Mouse (Mus musculus): Measurements from ENCODE around the gene G0s2. TPM values are rescaled to one million over a fixed set of nuclear protein-coding genes. Genes with fewer than 3 reads are reported as not detected.
"Not testable (repeated sequence)": the region's sequence is repeated elsewhere in the genome, so short reads cannot be mapped to it uniquely, and the experiment has no call there.

Gene G0s2
- polyA plus RNA-seq, 1 experiment from 2014 or later = 38.2 TPM

GRCm38 (mm10) chr1:193287578-193287977 is 14.6 kb upstream of the G0s2 start:
- no peak overlapping the region for H3K4me2 ChIP-seq
- peaks cover 3% of the 10 kb centered on the region; the same call in 1 of the 2 replicates for H3K4me1 ChIP-seq (replicated peaks)
- 75% methylated on average over 2 of the region's 2 CpGs for WGBS

DNA sequence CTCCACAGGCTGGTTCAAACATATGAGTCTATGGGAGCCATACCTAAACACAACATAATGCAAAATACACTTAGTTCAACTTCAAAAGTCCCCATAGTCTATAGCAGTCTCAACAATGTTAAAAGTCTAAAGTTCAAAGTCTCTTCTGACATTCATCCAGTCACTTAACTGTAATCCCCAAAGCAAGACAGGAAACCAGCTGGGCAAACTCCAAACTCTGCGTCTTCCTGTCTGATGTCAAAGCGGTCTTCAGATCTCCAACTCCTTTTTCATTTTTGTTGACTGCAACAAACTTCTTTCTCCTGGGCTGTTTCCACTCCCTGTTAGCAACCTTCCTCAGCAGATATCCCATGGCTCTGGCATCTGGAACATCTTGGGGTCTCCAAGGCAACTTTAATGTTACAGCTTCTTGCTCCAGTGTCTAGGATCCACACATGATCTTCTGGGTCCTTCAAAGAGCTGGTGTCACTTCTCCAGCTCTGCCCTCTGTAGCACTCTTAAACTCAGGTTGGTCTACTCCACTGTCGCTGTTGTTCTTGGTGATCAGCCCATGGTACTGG is 12.8 kb upstream of the G0s2 start:
- H3K36me3 ChIP-seq; H3K27me3 ChIP-seq (replicated peaks); H3K4me2 ChIP-seq; H3K4me1 ChIP-seq (replicated peaks); H3K27ac ChIP-seq (ENCODE audit: poor library complexity, severe bottlenecking); H3K9ac ChIP-seq; H3K9me3 ChIP-seq (replicated peaks); ATAC-seq (ENCODE audit: insufficient number of reproducible peaks, low FRiP score); H3K4me3 ChIP-seq: not testable (repeated sequence)
- 83% methylated on average over 3 of the region's 3 CpGs for WGBS

More at GRCm38 (mm10) chr1:193287578-193287977, 14.6 kb upstream of the G0s2 start:
- Histone ChIP-seq H3K9ac (no peak overlapping the region), H3K4me3 (no peak overlapping the region), H3K9me3 (replicated peaks) (no peaks in the 10 kb centered on the region), H3K27me3 (replicated peaks) (no peaks in the 10 kb centered on the region), H3K27ac (ENCODE audit: poor library complexity, severe bottlenecking) (no peak overlapping the region), H3K36me3 (no peaks in the 10 kb centered on the region)
- no peak for ATAC-seq (ENCODE audit: insufficient number of reproducible peaks, low FRiP score)

GRCm38 (mm10) chr1:193284228-193284779 is 11.3 kb upstream of the G0s2 start:
- Histone ChIP-seq H3K27me3 (replicated peaks) (no peaks in the 10 kb centered on the region), H3K9me3 (replicated peaks) (no peaks in the 10 kb centered on the region), H3K36me3 (no peaks in the 10 kb centered on the region), H3K9ac (no peak overlapping the region), H3K4me2 (no peak overlapping the region), H3K4me3 (no peak overlapping the region), H3K4me1 (replicated peaks) (no peaks in the 10 kb centered on the region), H3K27ac (ENCODE audit: poor library complexity, severe bottlenecking) (no peak overlapping the region)
- WGBS = 77% methylated on average over 7 of the region's 7 CpGs
- no peak for ATAC-seq (ENCODE audit: insufficient number of reproducible peaks, low FRiP score)

DNA sequence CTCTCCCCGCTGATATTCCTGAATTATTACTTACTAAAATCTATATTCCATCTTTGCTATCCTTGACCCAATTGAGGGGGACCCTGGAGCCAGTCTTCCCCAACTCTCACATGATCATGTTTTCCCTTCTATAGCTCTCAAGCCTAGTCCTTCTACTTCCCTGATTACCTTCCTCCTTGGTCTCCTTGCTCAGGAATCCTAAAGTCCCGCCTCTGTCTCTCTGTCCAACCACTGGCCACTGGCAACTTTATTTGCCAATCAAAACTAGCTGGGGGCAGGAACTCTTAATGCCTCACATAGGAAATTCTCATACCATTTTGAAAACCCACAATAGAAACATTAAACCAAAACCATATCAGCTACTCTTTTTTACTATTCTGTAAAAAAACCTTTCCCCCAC is 8.3 kb upstream of the G0s2 start:
- Histone ChIP-seq H3K4me3 (no peak overlapping the region), H3K4me2 (no peak overlapping the region), H3K27me3 (replicated peaks) (no peaks in the 10 kb centered on the region), H3K36me3 (no peaks in the 10 kb centered on the region), H3K9ac (no peak overlapping the region), H3K4me1 (replicated peaks) (peaks cover 8% of the 10 kb centered on the region; the same call in 1 of the 2 replicates), H3K9me3 (replicated peaks) (no peaks in the 10 kb centered on the region), H3K27ac (ENCODE audit: poor library complexity, severe bottlenecking) (no peak overlapping the region)
- no peak for ATAC-seq (ENCODE audit: insufficient number of reproducible peaks, low FRiP score)
- 86% methylated on average over 2 of the region's 2 CpGs for WGBS

DNA sequence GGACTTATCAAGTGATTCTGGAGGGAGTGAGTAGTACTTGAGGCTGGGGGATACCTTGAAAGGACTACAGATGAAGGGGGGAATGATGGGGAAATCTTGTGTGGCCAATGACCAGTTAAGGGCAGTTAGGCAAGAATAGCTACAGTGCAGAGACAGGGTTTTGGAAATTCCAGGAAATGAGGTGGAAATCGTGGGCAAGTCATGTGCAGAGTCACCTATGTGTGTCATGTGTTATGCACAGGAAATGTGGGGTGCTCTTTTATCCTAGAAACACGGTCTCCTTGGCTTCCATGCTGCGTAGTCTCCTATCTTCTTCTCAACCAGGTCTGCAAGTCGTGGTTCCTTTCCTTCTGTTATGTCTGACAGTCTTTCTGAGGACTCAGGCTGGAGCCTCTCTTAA is 6.5 kb upstream of the G0s2 start:
- ATAC-seq (ENCODE audit: insufficient number of reproducible peaks, low FRiP score) = no peak
- Histone ChIP-seq H3K36me3 (no peaks in the 10 kb centered on the region), H3K27me3 (replicated peaks) (no peaks in the 10 kb centered on the region), H3K9me3 (replicated peaks) (no peaks in the 10 kb centered on the region), H3K4me1 (replicated peaks) (peaks cover 8% of the 10 kb centered on the region; the same call in 1 of the 2 replicates), H3K9ac (no peak overlapping the region), H3K4me2 (no peak overlapping the region), H3K27ac (ENCODE audit: poor library complexity, severe bottlenecking) (no peak overlapping the region), H3K4me3 (no peak overlapping the region)
- WGBS = 79% methylated on average over 4 of the region's 4 CpGs

DNA sequence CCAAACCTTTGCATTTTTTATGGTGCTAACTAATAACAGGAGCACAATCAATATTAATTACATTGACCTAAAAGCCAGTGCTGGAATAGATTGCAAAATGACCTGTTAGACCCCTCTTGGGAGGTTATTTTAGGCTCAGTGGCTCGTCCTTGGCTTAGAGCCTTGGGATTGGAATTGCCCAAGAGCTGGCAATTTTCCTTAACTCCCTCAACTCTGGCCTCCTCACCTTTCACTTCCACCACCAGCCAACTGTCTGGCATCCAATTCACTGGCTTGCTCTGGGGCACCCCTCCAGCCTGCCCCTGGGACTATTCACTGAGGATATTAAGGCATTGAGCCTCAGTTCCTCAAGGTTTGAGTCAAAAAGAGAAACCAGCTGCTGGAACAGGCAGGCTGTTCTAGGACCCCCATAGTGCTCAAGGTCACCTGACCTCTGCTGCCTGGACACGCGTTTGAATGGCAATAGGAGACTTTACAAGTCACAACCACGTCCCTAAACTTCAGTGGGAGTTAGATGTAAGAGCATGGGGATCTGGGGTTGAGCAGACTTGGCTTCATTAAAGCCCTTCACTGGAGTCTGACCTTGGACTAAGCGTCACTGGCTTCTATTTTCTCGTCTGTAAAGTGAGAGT is 5.5 kb upstream of the G0s2 start:
- Histone ChIP-seq H3K27ac (ENCODE audit: poor library complexity, severe bottlenecking) (no peak overlapping the region), H3K9ac (no peak overlapping the region), H3K4me2 (no peak overlapping the region), H3K4me1 (replicated peaks) (peaks cover 9% of the 10 kb centered on the region), H3K27me3 (replicated peaks) (no peaks in the 10 kb centered on the region), H3K9me3 (replicated peaks) (no peaks in the 10 kb centered on the region), H3K4me3 (no peak overlapping the region), H3K36me3 (no peaks in the 10 kb centered on the region)
- 40% methylated on average over 6 of the region's 6 CpGs for WGBS
- ATAC-seq (ENCODE audit: insufficient number of reproducible peaks, low FRiP score) = no peak

DNA sequence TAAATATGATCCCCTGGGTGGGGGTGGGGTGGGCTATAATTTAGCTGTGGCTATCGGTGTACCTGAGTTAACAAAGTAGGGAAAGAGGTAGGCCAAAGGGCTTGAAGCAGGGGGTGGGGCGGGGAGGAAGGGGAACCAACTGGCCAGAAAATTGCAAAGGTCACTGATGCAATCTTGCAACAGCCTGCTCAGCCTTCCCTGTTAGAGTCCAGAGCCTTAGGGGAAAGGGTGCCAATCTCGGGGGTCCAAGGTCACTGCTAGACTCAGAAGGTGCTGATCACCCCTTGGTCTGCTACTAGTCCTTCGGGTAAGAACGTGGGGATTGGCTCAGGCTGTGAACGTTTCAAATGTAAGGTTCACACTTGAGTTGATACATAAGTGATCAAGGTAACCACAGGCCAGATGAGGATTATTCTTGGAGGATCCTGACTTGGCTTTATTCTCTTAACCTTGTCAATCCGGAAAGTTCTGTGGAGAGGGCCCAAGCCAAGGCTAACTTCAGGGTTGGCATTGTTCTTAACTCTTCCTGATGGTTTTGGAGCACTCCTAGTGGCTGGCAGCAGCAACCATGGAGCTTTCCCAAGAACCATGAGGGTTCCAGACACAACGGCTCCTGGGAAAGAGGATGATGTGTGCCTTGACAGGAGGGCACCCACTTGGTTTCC is 1.5 kb upstream of the G0s2 start:
- Histone ChIP-seq H3K4me3 (no peak overlapping the region), H3K4me1 (replicated peaks) (peaks cover 24% of the 10 kb centered on the region), H3K9me3 (replicated peaks) (no peaks in the 10 kb centered on the region), H3K4me2 (no peak overlapping the region), H3K27ac (ENCODE audit: poor library complexity, severe bottlenecking) (no peak overlapping the region), H3K9ac (no peak overlapping the region), H3K27me3 (replicated peaks) (no peaks in the 10 kb centered on the region), H3K36me3 (no peaks in the 10 kb centered on the region)
- no peak for ATAC-seq (ENCODE audit: insufficient number of reproducible peaks, low FRiP score)
- 73% methylated on average over 8 of the region's 8 CpGs for WGBS

GRCm38 (mm10) chr1:193272137-193272915 is 691 bp downstream of the G0s2 start:
- H3K9ac ChIP-seq = peak overlapping the region; percentile 85
- H3K27ac ChIP-seq (ENCODE audit: poor library complexity, severe bottlenecking) = peak overlapping the region; percentile 94
- peak; percentile 52 for ATAC-seq (ENCODE audit: insufficient number of reproducible peaks, low FRiP score)
- H3K27me3 ChIP-seq (replicated peaks) = no peaks in the 10 kb centered on the region
- H3K36me3 ChIP-seq = no peaks in the 10 kb centered on the region
- peak overlapping the region; percentile 53 for H3K4me3 ChIP-seq
- H3K9me3 ChIP-seq (replicated peaks) = no peaks in the 10 kb centered on the region
- WGBS = 11% methylated on average over 24 of the region's 24 CpGs
- peaks cover 16% of the 10 kb centered on the region for H3K4me1 ChIP-seq (replicated peaks)
- peak overlapping the region; percentile 76 for H3K4me2 ChIP-seq

DNA sequence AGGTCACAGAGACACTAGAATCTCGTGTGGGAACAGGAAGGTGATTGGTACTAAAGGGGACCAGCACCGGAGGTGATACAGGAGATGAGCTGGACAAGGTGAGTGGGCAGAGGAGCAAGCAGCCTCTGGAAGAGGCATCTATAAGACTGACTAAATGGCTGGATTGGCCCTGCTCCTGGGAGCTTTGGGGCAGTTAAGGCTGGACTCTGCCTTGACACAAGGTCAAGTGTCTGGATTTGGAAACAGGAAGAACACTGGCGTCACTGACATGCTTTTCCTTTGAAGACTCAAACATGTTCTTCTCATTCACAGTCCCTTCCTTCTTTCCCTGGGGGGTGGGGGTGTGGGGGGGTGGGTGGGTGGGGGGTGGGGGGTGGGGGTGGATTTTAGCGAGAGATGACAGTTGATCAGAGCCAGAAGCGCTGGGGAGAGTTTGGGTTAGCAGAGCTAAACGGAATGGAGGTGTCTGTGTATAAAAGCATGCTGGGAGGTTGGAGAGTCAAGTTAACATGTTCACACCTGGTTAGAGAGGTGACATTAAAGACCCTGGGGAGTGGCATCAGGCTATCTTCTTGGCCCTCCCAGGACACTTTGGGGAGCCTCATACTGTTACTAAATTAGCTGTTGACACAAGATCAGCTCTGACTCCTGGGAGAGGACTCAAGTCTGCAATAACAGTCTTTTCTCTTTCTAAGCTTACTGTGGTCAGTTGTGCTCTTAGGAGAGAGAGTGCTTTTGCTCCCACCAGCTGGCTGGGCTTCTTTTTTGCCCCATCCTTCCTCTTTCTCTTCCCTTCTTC is 1.9 kb downstream of the G0s2 start:
- 29% methylated on average over 6 of the region's 6 CpGs for WGBS
- Histone ChIP-seq H3K4me1 (replicated peaks) (peaks cover 16% of the 10 kb centered on the region), H3K9ac (peak overlapping the region; percentile 85), H3K9me3 (replicated peaks) (no peaks in the 10 kb centered on the region), H3K36me3 (no peaks in the 10 kb centered on the region), H3K4me2 (peak overlapping the region; percentile 76), H3K4me3 (peak overlapping the region; percentile 53), H3K27me3 (replicated peaks) (no peaks in the 10 kb centered on the region), H3K27ac (ENCODE audit: poor library complexity, severe bottlenecking) (peak overlapping the region; percentile 47; the same call in 1 of the 2 replicates)
- ATAC-seq (ENCODE audit: insufficient number of reproducible peaks, low FRiP score) = no peak

DNA sequence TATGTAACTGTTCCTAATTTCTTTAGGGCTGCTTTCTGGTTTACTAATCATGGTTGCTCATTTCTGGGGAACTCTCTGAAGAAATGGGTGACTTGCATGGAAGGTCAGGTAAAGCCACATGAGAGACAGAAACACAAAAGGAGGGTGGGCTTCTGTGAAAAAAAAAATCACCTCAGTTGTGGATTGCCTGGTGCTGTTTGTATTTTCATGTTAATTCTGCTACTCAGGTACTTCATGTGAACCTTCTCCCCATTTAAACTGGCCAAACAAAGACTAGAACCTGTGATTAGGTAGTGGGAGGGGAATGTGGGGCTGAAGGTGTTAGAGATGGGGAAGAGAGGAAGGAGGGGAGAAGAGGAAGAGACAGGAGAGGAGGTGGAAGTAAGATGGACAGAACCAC is 7.3 kb downstream of the G0s2 start:
- Histone ChIP-seq H3K27me3 (replicated peaks) (no peaks in the 10 kb centered on the region), H3K36me3 (no peaks in the 10 kb centered on the region), H3K4me2 (no peak overlapping the region), H3K4me3 (no peak overlapping the region), H3K27ac (ENCODE audit: poor library complexity, severe bottlenecking) (no peak overlapping the region), H3K9ac (no peak overlapping the region), H3K9me3 (replicated peaks) (no peaks in the 10 kb centered on the region), H3K4me1 (replicated peaks) (peaks cover 23% of the 10 kb centered on the region)
- ATAC-seq (ENCODE audit: insufficient number of reproducible peaks, low FRiP score) = no peak
